Mouse (Mus musculus): ENCODE results near the gene Olfr5.
"Not testable (repeated sequence)": the region's sequence is repeated elsewhere in the genome, so short reads cannot be mapped to it uniquely, and the experiment has no call there.

Olfr5 gene

DNA sequence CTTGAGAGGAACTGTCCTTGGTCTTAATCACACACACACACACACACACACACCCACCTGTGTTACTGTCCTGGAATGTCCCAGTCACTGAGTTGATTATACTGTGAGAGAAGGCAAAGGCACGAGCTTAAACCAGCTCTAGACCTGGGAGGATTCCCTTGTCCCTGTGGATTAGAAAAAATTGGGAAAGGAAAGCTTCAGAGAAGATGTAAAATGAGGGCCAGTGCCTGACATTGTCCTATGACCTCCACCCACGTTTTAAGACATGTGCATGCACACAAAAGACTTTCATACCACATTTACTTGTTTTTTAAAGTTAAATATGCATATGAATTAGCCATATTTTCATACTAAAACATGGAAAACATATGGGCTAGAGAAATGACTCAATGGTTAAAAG, at the start of gene Olfr5:
Olfr5 (minus strand) TSS at position 101 of the 400 bp plus-strand sequence.
- DNase-seq (ENCODE audit: low read depth in 2 of 2, low spot score in 2 of 2) = no peak

DNA sequence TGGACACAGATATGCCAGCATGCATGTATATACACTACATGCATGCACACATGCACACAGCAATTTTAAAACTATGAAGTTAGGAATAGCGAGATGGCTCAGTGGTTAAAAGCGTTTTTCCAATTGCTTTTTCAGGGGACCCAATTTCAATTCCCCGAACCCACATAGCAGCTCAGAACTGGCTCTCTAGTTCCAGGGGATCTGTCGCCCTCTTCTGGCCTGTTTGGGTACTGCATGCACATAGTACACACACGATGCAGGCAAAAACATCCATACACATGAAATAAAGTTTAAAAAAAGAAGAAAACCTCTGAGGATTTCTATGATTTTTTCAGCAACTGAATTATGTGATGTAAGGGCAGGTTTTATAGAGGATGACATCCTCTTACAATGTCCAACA, 39.4 kb upstream of the Olfr5 start:
- no peak for DNase-seq (ENCODE audit: low read depth in 2 of 2, low spot score in 2 of 2)

DNA sequence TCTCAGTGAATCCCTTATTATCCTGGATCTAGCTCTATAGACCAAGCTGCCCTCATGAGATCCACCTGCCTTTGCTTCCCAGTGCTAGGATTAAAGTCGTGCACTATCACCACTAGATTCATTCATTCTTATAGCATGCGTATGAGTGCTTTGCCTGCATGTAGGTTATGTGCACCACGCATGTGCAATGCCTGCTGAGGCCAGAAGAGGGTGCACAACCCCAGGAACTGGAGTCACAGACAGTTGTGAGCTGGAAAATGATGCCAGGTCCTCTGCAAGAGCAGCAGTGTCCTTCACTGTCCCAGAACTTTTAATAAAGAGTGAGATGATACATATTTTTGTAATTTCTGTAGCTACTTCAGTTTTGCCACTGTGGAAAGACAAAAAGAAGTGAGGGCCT, 38.3 kb upstream of the Olfr5 start:
- no peak for DNase-seq (ENCODE audit: low read depth in 2 of 2, low spot score in 2 of 2)

DNA sequence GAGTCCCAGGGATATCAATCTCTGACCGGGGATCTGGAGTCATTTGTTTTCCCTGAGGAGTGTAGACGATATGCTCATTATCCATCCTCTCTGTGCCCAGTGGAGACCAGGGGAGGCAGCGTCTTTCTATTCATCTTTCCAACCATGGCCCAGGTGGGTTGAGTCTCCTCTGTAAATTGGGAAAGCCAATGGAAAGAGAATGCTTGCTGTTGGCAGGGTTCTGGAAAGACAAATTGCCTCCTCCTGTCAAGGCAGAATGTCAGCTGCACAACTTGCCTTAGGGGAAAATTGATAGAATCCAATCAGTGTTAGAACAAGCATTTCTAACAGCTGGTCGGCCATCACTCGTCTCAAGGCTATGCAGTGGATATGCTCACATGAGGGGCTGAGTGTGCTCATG, 36.1 kb upstream of the Olfr5 start, which contains the start of gene Olfr1349:
Olfr1349 (minus strand) TSS at position 101 of the 400 bp plus-strand sequence.
- no peak for DNase-seq (ENCODE audit: low read depth in 2 of 2, low spot score in 2 of 2)

DNA sequence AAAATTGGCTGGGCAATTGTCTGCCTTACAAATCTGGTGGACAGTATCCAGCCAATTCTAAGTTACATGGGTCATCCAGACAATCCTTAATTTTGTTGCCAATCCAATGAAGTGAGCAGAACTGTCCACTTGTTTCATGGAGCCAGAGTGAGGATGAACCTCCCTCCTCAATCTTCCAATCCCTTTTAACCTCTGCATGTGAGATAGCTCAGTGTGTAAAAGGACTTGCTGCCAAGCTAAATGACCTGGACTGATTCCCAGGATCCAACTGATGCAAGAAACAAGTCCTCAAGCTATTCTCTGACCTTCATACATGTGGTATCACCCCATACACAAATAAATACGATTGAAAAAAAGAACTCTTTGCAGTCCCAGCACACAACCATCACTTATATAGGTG, 34.9 kb upstream of the Olfr5 start:
- no peak for DNase-seq (ENCODE audit: low read depth in 2 of 2, low spot score in 2 of 2)

DNA sequence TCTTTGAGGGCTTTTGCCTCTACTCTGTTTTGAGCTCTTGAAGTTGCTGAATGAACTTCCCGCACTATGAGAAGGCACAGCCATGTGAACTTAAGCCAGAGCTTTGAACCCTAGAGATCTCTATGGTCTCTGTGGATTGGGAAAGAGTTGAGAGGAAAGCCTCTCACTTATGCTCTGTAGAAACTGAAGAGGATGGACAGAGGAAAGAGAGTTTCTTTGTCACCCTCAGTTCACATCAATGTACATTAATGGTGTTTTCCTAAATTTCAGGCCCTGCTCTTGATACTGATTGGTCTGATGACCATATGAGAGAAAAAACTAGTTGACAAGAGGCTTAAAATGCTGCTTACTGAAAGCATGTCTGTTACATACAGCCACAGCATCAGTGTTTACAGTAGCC, 21.9 kb upstream of the Olfr5 start, which contains the start of gene Olfr1348:
Olfr1348 (minus strand) TSS at position 101 of the 400 bp plus-strand sequence.
- DNase-seq (ENCODE audit: low read depth in 2 of 2, low spot score in 2 of 2) = no peak

DNA sequence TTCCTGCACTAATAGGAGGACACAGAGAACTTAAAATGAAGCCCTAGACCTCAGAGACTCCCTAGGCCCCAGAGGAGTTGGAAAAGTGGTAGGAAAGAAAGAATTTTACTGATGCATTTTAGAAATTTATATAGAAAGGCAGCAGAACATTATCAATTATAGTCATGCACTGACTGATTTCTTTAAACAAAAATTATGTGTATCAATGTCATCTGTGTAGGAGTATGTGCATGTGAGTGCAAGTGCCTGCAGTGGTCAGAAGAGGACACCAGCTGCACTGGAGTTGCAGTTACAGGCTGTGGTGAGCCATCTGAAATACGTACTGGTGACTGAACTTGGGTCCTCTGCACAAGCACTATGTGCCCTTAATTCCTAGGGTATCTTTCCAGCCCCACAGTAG, 12.9 kb upstream of the Olfr5 start, which contains the start of gene Olfr1347:
Olfr1347 (minus strand) TSS at position 101 of the 400 bp plus-strand sequence.
- DNase-seq (ENCODE audit: low read depth in 2 of 2, low spot score in 2 of 2) = no peak

DNA sequence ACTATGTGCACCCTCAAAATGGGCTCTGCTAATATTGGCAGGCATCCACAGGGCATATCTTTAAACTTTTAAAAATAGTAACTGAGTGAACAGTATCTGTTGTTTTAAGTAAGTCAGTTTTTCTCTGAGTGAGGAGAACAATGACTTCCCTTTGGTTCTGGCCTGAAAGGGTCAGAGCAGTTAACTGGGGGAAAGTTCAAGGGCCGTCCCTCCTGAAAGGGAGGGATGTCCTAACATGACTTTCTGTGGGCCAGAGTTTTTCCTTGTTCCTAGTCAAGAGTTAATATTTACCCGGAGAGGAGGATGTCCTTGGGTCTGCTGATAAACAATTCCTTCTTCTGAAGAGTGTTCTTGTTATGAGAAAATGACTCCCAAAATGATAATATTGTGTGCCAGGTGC, 9.1 kb downstream of the Olfr5 start:
- not testable (repeated sequence) for DNase-seq (ENCODE audit: low read depth in 2 of 2, low spot score in 2 of 2)

DNA sequence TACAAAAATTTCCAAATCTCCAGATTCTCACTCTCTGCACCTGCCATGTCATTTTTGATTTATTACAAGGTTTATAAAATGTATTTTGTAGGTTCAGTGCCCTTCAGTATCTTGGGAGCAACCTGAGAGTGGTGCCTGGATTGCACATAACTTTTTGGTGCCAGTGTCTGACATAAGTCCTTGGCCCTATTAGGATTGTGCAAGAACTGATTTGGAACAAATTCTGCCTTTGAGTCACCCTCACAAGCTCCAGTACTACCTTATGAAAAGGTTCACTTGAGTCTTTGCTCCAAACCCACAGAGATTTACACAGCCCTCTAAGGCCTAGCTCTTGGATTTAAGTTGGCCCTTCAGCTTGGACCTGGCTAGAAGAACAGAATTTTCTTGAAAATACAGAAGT, 19.8 kb downstream of the Olfr5 start, which contains the start of gene Olfr1346:
Olfr1346 (plus strand) TSS at position 151 of the 400 bp plus-strand sequence.
- DNase-seq (ENCODE audit: low read depth in 2 of 2, low spot score in 2 of 2) = no peak

DNA sequence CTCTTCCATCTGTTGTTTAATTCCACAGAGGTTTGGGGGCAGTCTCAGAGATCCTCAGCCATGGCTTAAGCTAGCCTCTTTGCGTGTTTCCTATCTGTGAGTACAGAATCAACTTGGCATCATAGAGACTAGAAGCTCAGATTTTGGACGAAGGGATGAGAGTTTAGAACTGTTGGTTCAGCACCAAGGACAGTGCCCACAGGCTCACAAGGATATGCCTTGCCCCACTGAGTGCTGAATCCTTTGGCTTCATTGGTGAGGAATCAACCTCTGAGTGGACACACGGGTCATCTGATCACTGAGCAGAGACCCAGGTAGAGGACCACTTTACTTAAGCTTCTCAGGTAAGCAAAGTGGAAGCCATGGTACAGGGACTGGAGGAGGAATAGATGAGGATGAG, 30.3 kb downstream of the Olfr5 start:
- no peak for DNase-seq (ENCODE audit: low read depth in 2 of 2, low spot score in 2 of 2)

DNA sequence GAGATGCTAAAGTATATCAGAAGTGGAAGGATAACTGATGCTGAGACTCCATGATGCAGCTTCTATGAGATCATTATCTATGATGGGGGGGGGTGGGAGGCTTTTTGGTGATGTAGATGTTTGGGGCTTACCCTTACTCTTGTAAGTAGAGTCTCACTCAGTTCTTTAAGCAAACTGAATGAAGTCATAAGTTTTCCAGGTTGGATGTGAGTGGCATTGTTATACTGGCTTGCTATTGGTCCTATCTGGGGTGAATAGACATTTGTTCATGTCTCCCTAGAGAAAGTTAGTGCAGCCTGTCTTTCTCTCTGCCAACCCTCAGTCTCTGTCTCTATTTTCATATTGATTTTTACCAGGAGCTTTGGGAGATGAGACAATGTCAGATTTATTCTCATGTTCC, 30.9 kb downstream of the Olfr5 start, which contains the start of gene Olfr1336:
Olfr1336 (plus strand) TSS at position 301 of the 400 bp plus-strand sequence.
- DNase-seq (ENCODE audit: low read depth in 2 of 2, low spot score in 2 of 2) = no peak

DNA sequence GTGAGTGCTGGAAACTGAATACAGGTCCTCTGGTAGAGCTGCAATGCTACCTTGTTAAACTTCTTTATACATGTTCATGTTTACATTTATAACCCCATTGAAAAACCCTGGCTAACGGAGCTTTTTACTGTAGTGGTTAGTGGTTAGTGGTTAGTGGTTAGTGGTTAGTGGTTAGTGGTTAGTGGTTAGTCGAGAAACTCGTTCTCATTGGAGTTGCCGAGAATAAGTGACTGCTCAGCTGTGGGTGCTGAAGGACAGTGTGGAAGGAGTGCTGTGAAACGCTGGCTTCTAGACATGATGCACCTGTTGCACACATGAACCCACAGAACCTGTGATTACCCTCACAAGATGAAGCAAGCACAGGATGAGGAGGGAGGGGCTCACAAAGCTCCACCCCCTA, 39.0 kb downstream of the Olfr5 start:
- DNase-seq (ENCODE audit: low read depth in 2 of 2, low spot score in 2 of 2) = no peak

DNA sequence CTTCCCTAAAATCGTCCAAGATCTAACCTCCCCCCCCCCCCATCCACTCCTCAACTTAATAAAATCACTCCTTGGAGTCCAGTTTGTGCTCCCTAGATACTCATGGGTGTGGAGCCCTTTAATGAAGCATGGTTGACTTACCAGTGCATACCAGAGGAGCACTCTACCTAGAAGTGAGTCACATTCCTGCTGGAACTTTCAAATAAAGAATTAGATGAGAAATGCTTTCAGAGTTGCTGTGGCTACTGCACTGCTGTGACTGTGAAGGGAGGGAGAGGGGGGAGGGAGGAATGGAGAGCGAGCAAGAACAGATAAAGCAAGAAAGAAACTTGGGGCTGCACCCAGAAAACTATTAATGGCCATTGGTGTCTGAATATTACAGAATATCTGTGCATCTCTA, 45.6 kb downstream of the Olfr5 start:
- DNase-seq (ENCODE audit: low read depth in 2 of 2, low spot score in 2 of 2) = no peak

DNA sequence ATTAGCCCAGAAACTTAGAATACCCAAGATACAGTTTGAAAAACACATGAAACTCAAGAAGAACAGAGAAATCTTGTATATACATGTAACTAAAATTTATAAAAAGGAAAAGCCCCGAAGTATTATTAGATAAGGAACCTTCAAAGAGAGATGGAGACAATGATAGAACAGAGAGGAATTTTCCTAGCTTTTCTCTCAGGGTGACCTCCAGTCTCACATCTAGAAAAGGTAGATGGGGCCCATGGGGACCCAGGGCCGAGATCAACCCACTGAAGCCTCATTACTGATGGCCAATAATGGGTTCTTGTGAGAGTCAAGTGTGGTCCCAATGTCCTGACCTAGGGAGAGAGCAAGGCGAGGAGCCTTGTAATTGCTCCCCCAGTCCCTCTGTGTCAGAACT, 48.4 kb downstream of the Olfr5 start, which contains the start of gene Olfr1344:
Olfr1344 (plus strand) TSS at position 301 of the 400 bp plus-strand sequence.
- DNase-seq (ENCODE audit: low read depth in 2 of 2, low spot score in 2 of 2) = no peak

DNA sequence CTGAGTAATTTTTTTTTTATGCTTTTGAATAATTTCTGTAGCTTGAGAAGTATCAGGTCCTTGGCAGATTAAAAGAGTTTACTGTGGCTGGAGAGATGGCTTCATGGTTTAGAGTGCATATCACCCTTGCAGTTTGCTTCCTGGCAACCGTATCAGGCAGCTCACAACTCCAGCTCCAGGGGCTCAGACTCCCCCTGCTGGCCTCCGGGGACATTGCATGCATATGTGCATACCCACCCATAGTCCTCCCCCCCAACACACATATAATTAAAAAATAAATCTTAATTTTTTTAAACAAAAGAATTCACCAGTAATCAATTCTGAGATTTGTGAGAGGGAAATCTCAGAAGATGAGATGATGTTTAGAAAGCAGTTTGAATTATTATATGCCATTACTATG, 56.4 kb downstream of the Olfr5 start:
- peak; percentile 6 to 27 for DNase-seq (ENCODE audit: low read depth in 2 of 2, low spot score in 2 of 2)

DNA sequence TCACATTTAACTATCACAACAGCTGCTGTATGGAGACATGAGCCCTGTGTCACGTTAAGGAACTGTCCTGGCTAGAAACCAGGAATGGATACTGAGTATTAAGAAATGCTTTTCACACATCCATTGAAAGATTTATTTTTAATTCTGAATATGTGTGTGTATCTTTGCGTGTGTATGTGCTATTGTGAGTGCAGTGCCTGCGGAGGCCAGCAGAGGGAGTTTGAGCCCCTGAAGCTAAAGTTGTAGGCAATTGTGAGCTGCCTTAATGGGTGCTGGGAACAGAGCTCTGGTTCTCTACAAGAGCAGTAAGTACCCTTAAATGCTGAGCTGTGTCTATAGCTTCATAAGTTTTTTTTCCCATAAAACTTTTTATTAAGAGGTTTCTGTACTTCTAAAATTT, 57.4 kb downstream of the Olfr5 start:
- DNase-seq (ENCODE audit: low read depth in 2 of 2, low spot score in 2 of 2) = no peak
